Mouse (Mus musculus) G1E (cell line): ENCODE results near the gene Mdm4.

Source experiments
- CTCF ChIP-seq: IDR thresholded peaks from 2 replicates; pipeline ENCODE4 v1.5.1; 2012; ENCODE audit warnings: low read depth, low read length, inconsistent platforms, mixed read lengths
- GATA1 ChIP-seq: IDR thresholded peaks from 2 replicates; pipeline ENCODE4 v1.6.1; 2012; ENCODE audit warnings: borderline replicate concordance, low read length, inconsistent platforms, mixed read lengths
- GATA2 ChIP-seq: IDR thresholded peaks from 2 replicates; pipeline ENCODE4 v1.6.1; 2012; ENCODE audit warnings: low read depth, low read length, inconsistent platforms, borderline replicate concordance
- POLR2AphosphoS5 ChIP-seq: IDR thresholded peaks from 2 replicates; pipeline ENCODE4 v1.6.1; 2012; ENCODE audit warnings: low read depth, low read length, inconsistent platforms; ENCODE audit not compliant: insufficient replicate concordance
- TAL1 ChIP-seq: conservative IDR thresholded peaks from 2 replicates; pipeline ENCODE4 v1.6.1; 2012; ENCODE audit warnings: low read depth, low read length, inconsistent platforms, mixed read lengths

- TF ChIP-seq CTCF = no peak
- TF ChIP-seq TAL1 = no peak
- no peak for TF ChIP-seq GATA1
- TF ChIP-seq GATA2 = no peak
- no peak for TF ChIP-seq POLR2AphosphoS5
Observed at GRCm38 (mm10) chr1:133006571-133006970, 23.8 kb downstream of the Mdm4 start.
